Mouse (Mus musculus) lung, embryonic 16.5 days (tissue): ENCODE measurements around the gene Tcerg1l. TPM values are rescaled to one million over a fixed set of nuclear protein-coding genes. Genes with fewer than 3 reads are reported as not detected.
A peak's percentile ranks its signal among the peaks of the same experiment; 100 is the strongest.

Experiments
- ATAC-seq: fragments of 200-750 bp; cut with Nextera tagmentation; 2 replicates; pipeline ENCODE4 v1.8.0; 2017; ENCODE audit warnings: low read depth, mild to moderate bottlenecking, moderate library complexity
- H3K27ac ChIP-seq: fragments of 300-500 bp; sonication (generic); 2 replicates; pipeline ENCODE4 v1.5.1; 2014; ENCODE audit warnings: mild to moderate bottlenecking, control low read depth, low read length
- H3K27me3 ChIP-seq: fragments of 300-500 bp; sonication (generic); 2 replicates; pipeline ENCODE4 v1.6.1; 2014; ENCODE audit warnings: low read depth, low read length, mixed read lengths; ENCODE audit not compliant: control insufficient read depth, insufficient read depth
- H3K36me3 ChIP-seq: fragments of 300-500 bp; sonication (generic); 2 replicates; pipeline ENCODE4 v1.6.1; 2014; ENCODE audit warnings: low read length; ENCODE audit not compliant: control insufficient read depth, insufficient read depth
- H3K4me1 ChIP-seq: fragments of 300-500 bp; sonication (generic); replicated peaks from 2 replicates; pipeline ENCODE4 v1.6.1; 2014; ENCODE audit warnings: low read length, mixed read lengths; ENCODE audit not compliant: control insufficient read depth, insufficient read depth
- H3K4me2 ChIP-seq: fragments of 300-500 bp; sonication (generic); 2 replicates; pipeline ENCODE4 v1.6.1; 2014; ENCODE audit warnings: low read depth, low read length, control low read depth
- H3K4me3 ChIP-seq: fragments of 300-500 bp; sonication (generic); 2 replicates; pipeline ENCODE4 v1.5.1; 2014; ENCODE audit warnings: mild to moderate bottlenecking, low read length, control low read depth
- H3K9ac ChIP-seq: fragments of 300-500 bp; sonication (generic); 2 replicates; pipeline ENCODE4 v1.6.1; 2014; ENCODE audit warnings: low read length, control low read depth
- H3K9me3 ChIP-seq: fragments of 300-500 bp; sonication (generic); 2 replicates; pipeline ENCODE4 v1.6.1; 2016; ENCODE audit warnings: low read length; ENCODE audit not compliant: control insufficient read depth
- WGBS: fragments of 180-500 bp; shearing (Covaris S2); extraction: QIAGEN DNeasy Blood & Tissue Kit; methylation state at CpG from one replicate; pipeline ENCODE4 v1.1.7; 2014; 5-methylcytosine and 5-hydroxymethylcytosine counted together
- polyA plus RNA-seq: library from polyadenylated mRNA; unstranded; fragments of >200 nt; fragmentation: Nextera tagmentation; extraction: Ambion mirVana; gene quantifications from 2 replicates; pipeline ENCODE4 v1.2.1, GENCODE M21; 2015

Gene Tcerg1l
- polyA plus RNA-seq, result 0.41 and 0.53 TPM in 2 replicates

DNA sequence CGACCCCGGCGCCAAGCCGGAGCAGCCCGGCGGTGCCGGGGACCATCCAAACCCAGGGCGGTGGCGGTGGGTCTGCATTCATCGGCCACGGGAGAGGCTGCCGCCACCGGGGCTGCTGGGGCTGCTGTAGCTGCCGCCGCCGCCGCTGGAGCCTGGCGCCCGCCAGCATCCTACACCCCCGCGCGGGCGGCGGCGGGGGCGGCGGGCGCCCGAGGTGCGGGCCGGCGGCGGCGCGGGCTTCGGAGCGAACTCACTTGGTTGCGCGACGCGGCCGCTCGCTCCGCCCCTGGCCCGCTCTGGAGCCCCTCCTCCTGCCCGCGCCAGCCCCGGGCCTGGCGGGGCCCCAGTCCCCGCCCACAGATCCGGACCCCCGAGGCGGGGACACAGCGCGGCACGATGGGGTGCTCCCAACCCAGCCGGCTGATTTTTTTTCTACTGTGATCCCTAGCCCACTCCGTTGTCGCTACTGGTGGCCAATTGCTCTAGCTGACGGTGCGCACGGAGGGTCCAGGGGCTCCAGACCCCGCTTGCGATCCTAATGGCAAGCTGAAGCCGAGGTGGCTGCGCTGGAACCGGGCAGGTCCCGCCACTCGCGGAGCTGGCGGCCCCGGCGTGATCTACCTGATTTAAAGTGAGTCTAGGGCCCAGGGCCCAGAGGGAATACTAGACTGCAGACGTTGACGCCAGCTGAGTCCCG is at the start of gene Tcerg1l:
TSS of gene Tcerg1l (minus strand) at position 246 of the 697 bp plus-strand sequence.
- H3K4me2 ChIP-seq, result peak within 1 kb of the TSS; percentile 83
- H3K36me3 ChIP-seq, result no peaks in the 10 kb centered on the region
- H3K27ac ChIP-seq, result no peak within 1 kb of the TSS
- H3K9ac ChIP-seq, result no peak within 1 kb of the TSS
- H3K4me1 ChIP-seq, result peaks cover 11% of the 10 kb centered on the region
- no peaks in the 10 kb centered on the region for H3K9me3 ChIP-seq
- H3K4me3 ChIP-seq, result peak within 1 kb of the TSS; percentile 45
- H3K27me3 ChIP-seq, result peaks cover 32% of the 10 kb centered on the region
- under 1% methylated on average over 37 of the region's 76 CpGs for WGBS
- ATAC-seq, result peak; percentile 52

- no peaks in the 10 kb centered on the region for H3K9me3 ChIP-seq
- no peak overlapping the region for H3K4me2 ChIP-seq
- WGBS, result 63% methylated on average over 4 of the region's 4 CpGs
- no peaks in the 10 kb centered on the region for H3K4me1 ChIP-seq
- no peaks in the 10 kb centered on the region for H3K36me3 ChIP-seq
- no peak overlapping the region for H3K9ac ChIP-seq
- H3K4me3 ChIP-seq, result no peak overlapping the region
- ATAC-seq, result no peak
- no peaks in the 10 kb centered on the region for H3K27me3 ChIP-seq
- no peak overlapping the region for H3K27ac ChIP-seq
Measured at GRCm38 (mm10) chr7:138442096-138442495, 44.6 kb upstream of the Tcerg1l start.

GRCm38 (mm10) chr7:138432541-138432940 is 35.0 kb upstream of the Tcerg1l start:
- no peak overlapping the region for H3K4me2 ChIP-seq
- no peak overlapping the region for H3K9ac ChIP-seq
- H3K4me3 ChIP-seq, result no peak overlapping the region
- ATAC-seq, result no peak
- no peaks in the 10 kb centered on the region for H3K9me3 ChIP-seq
- no peak overlapping the region for H3K27ac ChIP-seq
- 35% methylated on average over 4 of the region's 4 CpGs for WGBS
- H3K36me3 ChIP-seq, result no peaks in the 10 kb centered on the region
- no peaks in the 10 kb centered on the region for H3K4me1 ChIP-seq
- no peaks in the 10 kb centered on the region for H3K27me3 ChIP-seq

DNA sequence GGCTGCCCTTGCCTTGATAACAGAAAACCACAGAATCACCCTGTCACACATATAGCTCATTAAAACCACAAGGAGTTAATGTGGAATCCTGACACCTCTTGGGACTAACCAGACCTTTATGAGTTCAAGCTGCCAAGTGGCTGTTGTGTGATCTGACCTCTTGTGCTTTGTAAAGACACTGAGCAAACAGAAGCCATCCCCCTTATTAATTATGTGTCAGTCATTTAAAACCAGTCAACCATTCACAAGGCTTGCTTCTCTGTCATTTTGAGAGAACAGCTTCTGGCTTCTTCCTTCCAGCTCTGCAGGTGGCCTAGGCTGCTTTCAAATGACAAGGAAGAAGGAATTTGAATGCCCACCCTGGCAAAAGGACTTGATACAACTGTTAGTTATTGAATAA is 33.9 kb upstream of the Tcerg1l start:
- no peaks in the 10 kb centered on the region for H3K27me3 ChIP-seq
- H3K9ac ChIP-seq, result no peak overlapping the region
- no peak overlapping the region for H3K27ac ChIP-seq
- no peak for ATAC-seq
- H3K4me2 ChIP-seq, result no peak overlapping the region
- H3K9me3 ChIP-seq, result no peaks in the 10 kb centered on the region
- H3K36me3 ChIP-seq, result no peaks in the 10 kb centered on the region
- H3K4me1 ChIP-seq, result no peaks in the 10 kb centered on the region
- no peak overlapping the region for H3K4me3 ChIP-seq

DNA sequence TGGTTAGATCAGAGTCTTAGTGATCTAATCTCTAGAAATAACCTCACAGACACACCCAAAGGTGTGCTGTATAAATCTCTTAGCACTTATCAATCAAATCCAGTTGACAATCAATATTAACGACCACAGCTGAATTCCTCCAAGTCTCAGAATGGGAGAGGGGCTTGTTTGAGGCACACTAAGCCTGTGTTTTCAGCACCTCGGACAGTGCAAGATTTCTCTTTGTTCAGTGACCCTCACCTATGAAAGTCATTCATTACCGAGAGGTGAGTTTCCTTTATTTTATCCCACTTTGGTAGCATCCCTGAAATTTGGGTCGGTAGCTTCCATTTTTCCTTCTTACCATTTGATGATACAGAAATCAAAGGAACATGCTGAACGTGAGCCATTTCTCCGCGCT is 32.4 kb upstream of the Tcerg1l start:
- Histone ChIP-seq H3K9me3 (no peaks in the 10 kb centered on the region), H3K36me3 (no peaks in the 10 kb centered on the region)
- WGBS, result 56% methylated on average over 7 of the region's 7 CpGs

DNA sequence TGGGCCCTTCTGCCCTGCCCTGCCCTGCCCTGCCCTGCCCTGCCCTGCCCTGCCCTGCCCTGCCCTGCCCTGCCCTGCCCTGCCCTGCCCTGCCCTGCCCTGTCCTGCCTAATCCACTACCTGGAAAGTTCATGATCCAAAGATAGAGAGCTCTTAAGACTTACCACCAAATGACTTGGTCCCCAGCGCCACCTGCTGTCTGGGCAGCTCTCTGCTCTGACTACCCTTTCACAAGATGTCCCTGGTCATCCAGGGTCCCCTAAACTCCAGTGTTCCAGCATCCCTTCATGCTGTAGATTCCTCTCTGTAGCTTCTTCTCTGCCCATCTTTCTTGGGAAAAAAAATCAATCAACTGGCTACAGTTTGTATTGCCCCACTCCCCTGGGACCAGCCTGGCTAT is 31.3 kb upstream of the Tcerg1l start:
- no peaks in the 10 kb centered on the region for H3K36me3 ChIP-seq
- H3K4me2 ChIP-seq, result no peak overlapping the region
- H3K9me3 ChIP-seq, result no peaks in the 10 kb centered on the region
- ATAC-seq, result no peak
- 8% methylated on average over 1 of the region's 1 CpGs for WGBS
- H3K27me3 ChIP-seq, result no peaks in the 10 kb centered on the region
- no peak overlapping the region for H3K9ac ChIP-seq
- H3K4me3 ChIP-seq, result no peak overlapping the region
- no peaks in the 10 kb centered on the region for H3K4me1 ChIP-seq
- no peak overlapping the region for H3K27ac ChIP-seq

More for the DNA sequence above, 32.4 kb upstream of the Tcerg1l start:
- Histone ChIP-seq H3K4me1 (no peaks in the 10 kb centered on the region), H3K4me2 (no peak overlapping the region), H3K4me3 (no peak overlapping the region), H3K27me3 (no peaks in the 10 kb centered on the region), H3K9ac (no peak overlapping the region), H3K27ac (no peak overlapping the region)
- ATAC-seq, result no peak

- no peak overlapping the region for H3K27ac ChIP-seq
- no peak for ATAC-seq
- H3K36me3 ChIP-seq, result no peaks in the 10 kb centered on the region
- H3K9ac ChIP-seq, result no peak overlapping the region
- H3K4me3 ChIP-seq, result no peak overlapping the region
- no peaks in the 10 kb centered on the region for H3K27me3 ChIP-seq
- WGBS, result 17% methylated on average over 3 of the region's 3 CpGs
- no peaks in the 10 kb centered on the region for H3K9me3 ChIP-seq
- H3K4me1 ChIP-seq, result no peaks in the 10 kb centered on the region
- H3K4me2 ChIP-seq, result no peak overlapping the region
Measured at GRCm38 (mm10) chr7:138427441-138427840, 29.9 kb upstream of the Tcerg1l start.

- ATAC-seq, result no peak
- 70% methylated on average over 5 of the region's 5 CpGs for WGBS
- H3K4me1 ChIP-seq, result no peaks in the 10 kb centered on the region
Measured at GRCm38 (mm10) chr7:138413496-138413895, 16.0 kb upstream of the Tcerg1l start.

DNA sequence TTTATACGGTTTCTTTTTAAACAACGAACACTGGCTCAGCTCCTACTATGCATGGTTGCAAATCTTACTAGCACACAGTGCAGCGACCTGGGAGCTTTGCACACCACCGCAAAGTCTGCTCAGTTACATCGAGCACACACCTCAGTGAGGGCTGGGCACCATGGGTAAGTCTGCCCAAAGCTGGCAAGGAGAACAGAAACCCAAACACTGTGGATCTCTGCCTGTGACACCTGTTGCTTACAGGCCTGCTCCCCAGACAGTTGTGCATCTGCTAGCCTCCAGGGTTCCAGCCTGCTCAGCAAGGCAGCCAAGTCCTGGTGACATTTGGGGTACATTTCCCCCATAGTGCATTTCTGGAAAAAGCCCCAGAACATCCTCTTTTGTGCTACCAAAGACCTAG is 4.1 kb upstream of the Tcerg1l start:
- Histone ChIP-seq H3K27ac (no peak overlapping the region), H3K9me3 (no peaks in the 10 kb centered on the region), H3K9ac (no peak overlapping the region), H3K27me3 (peaks cover 27% of the 10 kb centered on the region), H3K4me1 (peaks cover 11% of the 10 kb centered on the region), H3K4me2 (no peak overlapping the region), H3K4me3 (no peak overlapping the region), H3K36me3 (no peaks in the 10 kb centered on the region)
- no peak for ATAC-seq
- WGBS, result 80% methylated on average over 5 of the region's 5 CpGs

More at GRCm38 (mm10) chr7:138413496-138413895, 16.0 kb upstream of the Tcerg1l start:
- Histone ChIP-seq H3K36me3 (no peaks in the 10 kb centered on the region), H3K27ac (no peak overlapping the region), H3K27me3 (no peaks in the 10 kb centered on the region), H3K4me3 (no peak overlapping the region), H3K9me3 (no peaks in the 10 kb centered on the region), H3K4me2 (no peak overlapping the region), H3K9ac (no peak overlapping the region)
